Mouse (Mus musculus) lung, postnatal 0 days (tissue): ENCODE measurements at regions not wholly inside any gene's neighbourhood (a gene's known extent, or its start where the extent isn't known, plus 50 kb on each side); places are given as distances from the start of the nearest gene placed in this dataset.

Experiments used
- CTCF ChIP-seq: IDR thresholded peaks from 2 replicates; pipeline ENCODE4 v1.5.1; 2016; ENCODE audit warnings: antibody characterized with exemption, mild to moderate bottlenecking
- EP300 ChIP-seq: IDR thresholded peaks from 2 replicates; pipeline ENCODE4 v1.6.1; 2016; ENCODE audit warnings: antibody characterized with exemption, mild to moderate bottlenecking, control low read depth

- TF ChIP-seq CTCF, result no peak
- TF ChIP-seq EP300, result no peak
Measured at GRCm38 (mm10) chr10:17022216-17023158, 700.5 kb upstream of the Cited2 start.
